Mouse (Mus musculus) heart, postnatal 0 days (tissue): ENCODE data around the gene Gm42906. TPM values are rescaled to one million over a fixed set of nuclear protein-coding genes. Genes with fewer than 3 reads are reported as not detected.
A peak's percentile ranks its signal among the peaks of the same experiment; 100 is the strongest.

ENCODE experiments used
- ATAC-seq: fragments of 200-750 bp; cut with Nextera tagmentation; 2 replicates; pipeline ENCODE4 v1.8.0; 2017; ENCODE audit warnings: low read depth, moderate number of reproducible peaks, moderate library complexity; ENCODE audit not compliant: insufficient read depth
- DNase-seq: peaks from one replicate; pipeline ENCODE4 v3.0.0-alpha.2; 2016; ENCODE audit warnings: low spot score
- H3K27ac ChIP-seq: fragments of 300-500 bp; sonication (generic); 2 replicates; pipeline ENCODE4 v1.5.1; 2014; ENCODE audit warnings: low read depth, mild to moderate bottlenecking
- H3K27me3 ChIP-seq: fragments of 300-500 bp; sonication (generic); 2 replicates; pipeline ENCODE4 v1.6.1; 2014; ENCODE audit warnings: low read length, mixed read lengths; ENCODE audit not compliant: control insufficient read depth, insufficient read depth
- H3K36me3 ChIP-seq: fragments of 300-500 bp; sonication (generic); replicated peaks from 2 replicates; pipeline ENCODE4 v1.6.1; 2014; ENCODE audit warnings: low read length, mixed read lengths; ENCODE audit not compliant: control insufficient read depth, insufficient read depth
- H3K4me1 ChIP-seq: fragments of 300-500 bp; sonication (generic); 2 replicates; pipeline ENCODE4 v1.6.1; 2014; ENCODE audit warnings: antibody characterized with exemption; ENCODE audit not compliant: control insufficient read depth, insufficient read depth
- H3K4me2 ChIP-seq: fragments of 300-500 bp; sonication (generic); 2 replicates; pipeline ENCODE4 v1.6.1; 2014; ENCODE audit warnings: low read depth, mild to moderate bottlenecking, low read length, moderate library complexity
- H3K4me3 ChIP-seq: fragments of 300-500 bp; sonication (generic); 2 replicates; pipeline ENCODE4 v1.5.1; 2014; ENCODE audit warnings: low read depth, low read length
- H3K9ac ChIP-seq: fragments of 300-500 bp; sonication (generic); replicated peaks from 2 replicates; pipeline ENCODE4 v1.6.1; 2014; ENCODE audit warnings: low read depth, low read length, mixed read lengths
- H3K9me3 ChIP-seq: fragments of 300-500 bp; sonication (generic); replicated peaks from 2 replicates; pipeline ENCODE4 v1.6.1; 2016; ENCODE audit warnings: low read length; ENCODE audit not compliant: control insufficient read depth
- CTCF ChIP-seq: IDR thresholded peaks from 2 replicates; pipeline ENCODE4 v1.5.1; 2016; ENCODE audit warnings: antibody characterized with exemption, control low read depth, low read depth
- EP300 ChIP-seq: IDR thresholded peaks from 2 replicates; pipeline ENCODE4 v1.6.1; 2016; ENCODE audit warnings: antibody characterized with exemption, low read depth
- WGBS: fragments of 180-500 bp; shearing (Covaris S2); extraction: QIAGEN DNeasy Blood & Tissue Kit; methylation state at CpG from one replicate; pipeline ENCODE4 v1.1.7; 2014; 5-methylcytosine and 5-hydroxymethylcytosine counted together
- polyA plus RNA-seq: library from polyadenylated mRNA; unstranded; fragments of >200 nt; fragmentation: Nextera tagmentation; extraction: Ambion mirVana; gene quantifications from 2 replicates; pipeline ENCODE4 v1.2.1, GENCODE M21; 2015
- total RNA-seq: library from RNA; depleted of rRNA; stranded (reverse); fragments of >200 nt; gene quantifications from 2 replicates; pipeline ENCODE4 v1.2.3, GENCODE M21; 2014; ENCODE audit warnings: low replicate concordance

The Gm42906 gene
- total and polyA plus RNA-seq, 2 experiments from 2014 or later = not detected

DNA sequence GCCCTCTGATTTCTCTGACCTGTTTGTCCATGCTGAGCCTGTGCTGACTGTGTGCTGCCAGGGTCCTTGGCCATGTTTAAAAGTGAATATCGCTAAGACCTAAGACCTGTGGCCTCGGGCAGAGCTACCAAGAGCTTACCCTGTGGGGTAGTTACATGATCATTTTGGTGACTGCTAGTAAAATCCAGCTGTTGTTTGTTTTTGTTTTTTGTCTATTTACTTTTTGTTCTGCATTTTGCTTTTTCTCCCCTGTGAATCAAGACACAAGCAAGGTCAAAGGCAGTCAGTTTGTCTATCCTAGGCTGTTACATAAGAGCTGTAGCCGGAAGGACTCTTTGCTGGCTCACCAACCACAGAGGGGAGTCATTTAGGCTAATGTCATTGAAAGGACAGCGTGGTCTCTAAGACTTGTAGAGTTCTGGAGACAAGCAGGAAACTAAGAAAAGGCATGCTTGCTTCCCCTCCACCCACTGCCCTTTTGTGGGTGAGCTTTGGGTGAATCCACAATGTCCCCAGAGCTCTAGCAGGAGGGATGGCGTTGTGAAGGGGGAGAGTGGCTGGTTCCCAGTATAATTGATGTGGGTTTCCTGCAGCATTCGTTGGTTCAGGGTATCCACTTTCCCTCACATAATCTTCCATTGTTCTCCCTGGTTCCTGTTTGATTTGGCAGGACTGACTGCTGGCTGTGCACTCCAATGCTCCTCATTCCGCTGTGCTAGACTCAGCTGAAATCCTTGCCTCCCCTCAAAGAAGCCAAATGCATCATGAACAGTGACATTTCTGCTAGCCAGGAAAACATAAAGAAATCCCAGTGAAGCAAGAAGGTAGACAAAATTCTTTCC is 33.9 kb downstream of the Gm42906 start:
- Histone ChIP-seq H3K36me3 (no peaks in the 10 kb centered on the region), H3K9me3 (no peaks in the 10 kb centered on the region), H3K4me3 (no peak overlapping the region), H3K9ac (no peak overlapping the region), H3K4me1 (no peaks in the 10 kb centered on the region), H3K27ac (peak overlapping the region; percentile 65), H3K4me2 (no peak overlapping the region), H3K27me3 (no peaks in the 10 kb centered on the region)
- WGBS = 46% methylated on average over 7 of the region's 7 CpGs
- TF ChIP-seq EP300 = no peak
- TF ChIP-seq CTCF = no peak
- peak; percentile 60 for DNase-seq
- ATAC-seq = peak; percentile 64

DNA sequence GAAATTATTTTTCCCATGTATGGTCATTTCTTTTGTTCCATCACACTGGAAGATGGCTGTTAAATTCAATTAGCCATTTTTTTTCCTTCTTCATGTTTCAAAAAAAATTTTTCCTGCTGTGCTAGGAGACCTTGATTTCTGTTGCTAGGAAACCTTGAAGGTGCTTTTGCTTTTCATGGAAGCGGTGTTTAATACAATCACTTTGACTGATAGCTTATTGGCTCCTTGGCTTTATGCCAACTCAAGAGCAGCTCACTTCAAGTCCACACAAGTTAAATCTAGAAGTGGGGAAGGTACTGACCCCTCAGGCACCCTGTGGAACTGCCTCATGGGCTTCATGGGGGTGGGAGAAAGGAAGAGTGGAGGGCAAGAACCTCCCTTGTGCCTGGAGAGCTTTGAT is 38.1 kb downstream of the Gm42906 start:
- no peak overlapping the region for H3K4me2 ChIP-seq
- H3K4me3 ChIP-seq = no peak overlapping the region
- no peaks in the 10 kb centered on the region for H3K4me1 ChIP-seq
- H3K27me3 ChIP-seq = no peaks in the 10 kb centered on the region
- no peak overlapping the region for H3K27ac ChIP-seq
- H3K9ac ChIP-seq = no peak overlapping the region
- H3K9me3 ChIP-seq = no peaks in the 10 kb centered on the region
- no peak for DNase-seq
- no peak for TF ChIP-seq CTCF
- TF ChIP-seq EP300 = no peak
- WGBS = 47% methylated on average over 1 of the region's 1 CpGs
- no peaks in the 10 kb centered on the region for H3K36me3 ChIP-seq
- ATAC-seq = no peak

DNA sequence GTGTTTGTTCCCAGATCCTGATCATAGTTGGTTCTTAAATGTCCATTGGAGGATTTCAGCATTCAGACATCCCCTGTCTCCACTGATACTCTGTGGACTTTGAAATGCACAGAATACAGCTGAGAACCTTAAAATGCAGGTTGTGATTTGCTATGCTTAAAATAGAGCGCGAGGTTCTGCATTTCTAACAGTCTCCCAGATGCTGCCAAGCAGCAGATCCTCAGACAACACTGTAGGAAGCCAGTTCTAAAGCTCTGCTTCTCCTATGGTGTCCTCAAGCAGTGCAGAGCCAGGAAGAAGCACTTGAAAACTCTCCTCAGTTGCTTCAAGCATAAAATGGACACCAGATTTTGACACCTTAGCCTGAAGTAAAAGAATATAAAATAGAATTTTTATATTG is 48.1 kb downstream of the Gm42906 start:
- Histone ChIP-seq H3K4me2 (no peak overlapping the region), H3K27me3 (no peaks in the 10 kb centered on the region), H3K9ac (no peak overlapping the region), H3K36me3 (no peaks in the 10 kb centered on the region), H3K4me1 (no peaks in the 10 kb centered on the region), H3K4me3 (no peak overlapping the region), H3K27ac (no peak overlapping the region), H3K9me3 (no peaks in the 10 kb centered on the region)
- TF ChIP-seq CTCF = no peak
- no peak for TF ChIP-seq EP300
- DNase-seq (no peak), ATAC-seq (no peak)
- 56% methylated on average over 2 of the region's 2 CpGs for WGBS

DNA sequence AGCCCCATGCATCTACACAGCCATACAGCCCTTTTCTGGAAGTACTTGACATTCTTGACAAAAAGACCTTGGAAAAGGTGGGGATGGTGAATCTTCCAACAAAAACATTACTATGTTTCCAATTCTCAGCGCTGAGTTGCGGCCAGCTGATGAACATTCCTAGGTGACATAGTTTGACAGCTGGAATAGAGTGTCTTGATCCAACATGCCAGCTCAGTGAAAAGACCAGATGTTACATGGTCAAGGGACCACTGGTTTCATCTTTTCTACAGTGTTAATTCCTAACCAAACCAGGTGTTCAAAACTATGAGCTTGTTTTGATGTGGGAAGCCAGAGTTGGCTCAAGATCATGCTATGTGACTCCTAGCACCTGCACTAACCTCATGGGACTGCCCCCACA is 48.8 kb downstream of the Gm42906 start:
- no peak overlapping the region for H3K9ac ChIP-seq
- no peak overlapping the region for H3K4me3 ChIP-seq
- no peaks in the 10 kb centered on the region for H3K9me3 ChIP-seq
- DNase-seq (no peak), ATAC-seq (no peak)
- H3K27ac ChIP-seq = no peak overlapping the region
- no peaks in the 10 kb centered on the region for H3K27me3 ChIP-seq
- H3K4me2 ChIP-seq = no peak overlapping the region
- H3K36me3 ChIP-seq = no peaks in the 10 kb centered on the region
- 88% methylated on average over 2 of the region's 2 CpGs for WGBS
- H3K4me1 ChIP-seq = no peaks in the 10 kb centered on the region
- TF ChIP-seq CTCF (no peak), EP300 (no peak)

DNA sequence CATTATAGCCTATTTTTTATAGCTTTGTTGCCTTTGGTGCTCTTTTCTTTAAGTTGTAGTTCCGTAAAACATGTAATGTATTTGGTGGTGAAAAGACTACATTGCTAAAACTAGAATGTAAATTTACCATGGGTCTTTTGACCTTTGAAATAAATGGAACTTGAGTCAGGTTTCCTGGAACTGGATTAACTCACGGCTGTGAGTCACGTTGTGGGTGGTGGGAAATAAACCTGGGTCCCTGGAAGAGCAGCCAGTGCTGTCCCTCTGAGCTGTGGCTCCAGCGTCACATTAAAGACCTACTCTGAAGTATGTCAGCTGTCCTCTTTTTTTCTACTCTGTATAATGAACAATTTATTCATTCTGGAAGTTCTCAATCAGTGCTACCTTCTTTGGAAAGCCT is 51.0 kb downstream of the Gm42906 start:
- H3K36me3 ChIP-seq = no peaks in the 10 kb centered on the region
- H3K27me3 ChIP-seq = no peaks in the 10 kb centered on the region
- H3K4me2 ChIP-seq = no peak overlapping the region
- no peak for ATAC-seq
- H3K4me3 ChIP-seq = no peak overlapping the region
- H3K27ac ChIP-seq = no peak overlapping the region
- TF ChIP-seq CTCF (no peak), EP300 (no peak)
- no peaks in the 10 kb centered on the region for H3K9me3 ChIP-seq
- 81% methylated on average over 4 of the region's 4 CpGs for WGBS
- no peaks in the 10 kb centered on the region for H3K4me1 ChIP-seq
- no peak overlapping the region for H3K9ac ChIP-seq
- no peak for DNase-seq

DNA sequence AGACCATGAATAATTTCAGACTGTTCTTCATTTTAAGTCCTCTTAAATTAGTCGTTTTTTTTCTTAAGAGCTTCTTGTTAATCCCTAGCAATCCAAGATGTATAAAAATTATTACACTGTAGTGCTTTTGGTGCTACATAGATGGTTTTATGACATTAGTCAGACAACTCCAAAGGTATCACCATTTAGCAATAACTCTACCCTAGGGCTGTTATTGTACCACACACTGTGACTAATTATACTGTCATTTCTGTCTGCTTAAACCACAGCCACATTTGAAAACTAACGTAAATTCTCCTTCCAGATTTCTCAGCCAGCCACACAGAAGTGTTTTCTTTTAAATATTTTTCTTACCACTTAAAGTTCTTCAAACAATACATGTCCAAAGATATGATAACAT is 53.1 kb downstream of the Gm42906 start:
- H3K4me1 ChIP-seq = no peaks in the 10 kb centered on the region
- DNase-seq (no peak), ATAC-seq (no peak)
- no peaks in the 10 kb centered on the region for H3K36me3 ChIP-seq
- H3K9ac ChIP-seq = no peak overlapping the region
- no peak for TF ChIP-seq EP300
- no peak for TF ChIP-seq CTCF
- 48% methylated on average over 2 of the region's 2 CpGs for WGBS
- H3K27me3 ChIP-seq = no peaks in the 10 kb centered on the region
- H3K9me3 ChIP-seq = no peaks in the 10 kb centered on the region
- H3K4me3 ChIP-seq = no peak overlapping the region
- H3K27ac ChIP-seq = no peak overlapping the region
- no peak overlapping the region for H3K4me2 ChIP-seq
